Mouse (Mus musculus) liver, adult 2 months (tissue): ENCODE measurements around the gene Plcb3. TPM values are rescaled to one million over a fixed set of nuclear protein-coding genes. Genes with fewer than 3 reads are reported as not detected.

ENCODE experiments used
- DNase-seq: peaks from one replicate; pipeline ENCODE4 v3.0.0-alpha.2; 2011; ENCODE audit warnings: low read depth, low spot score; ENCODE audit errors: extremely low read depth
- H3K27ac ChIP-seq: fragments of 200-500 bp; replicated peaks from 2 replicates; pipeline ENCODE4 v1.5.1; 2012; ENCODE audit warnings: low read depth, mild to moderate bottlenecking, control low read depth, inconsistent platforms, low read length; ENCODE audit not compliant: insufficient read depth
- H3K27me3 ChIP-seq: fragments of 200-500 bp; 2 replicates; pipeline ENCODE4 v1.6.1; 2012; ENCODE audit warnings: mild to moderate bottlenecking, moderate library complexity, low read length, inconsistent platforms; ENCODE audit not compliant: control insufficient read depth, insufficient read depth
- H3K36me3 ChIP-seq: fragments of 200-500 bp; 2 replicates; pipeline ENCODE4 v1.6.1; 2012; ENCODE audit warnings: low read length, inconsistent platforms; ENCODE audit not compliant: control insufficient read depth, insufficient read depth
- H3K4me1 ChIP-seq: fragments of 200-500 bp; 2 replicates; pipeline ENCODE4 v1.6.1; 2011; ENCODE audit warnings: low read length; ENCODE audit not compliant: control insufficient read depth, insufficient read depth
- H3K4me3 ChIP-seq: fragments of 200-500 bp; 2 replicates; pipeline ENCODE4 v1.5.1; 2011; ENCODE audit warnings: low read depth, mild to moderate bottlenecking, control low read depth, low read length, moderate library complexity; ENCODE audit not compliant: insufficient read depth
- H3K79me2 ChIP-seq: fragments of 200-500 bp; 2 replicates; pipeline ENCODE4 v1.6.1; 2012; ENCODE audit warnings: inconsistent platforms, mild to moderate bottlenecking, low read length, moderate library complexity; ENCODE audit not compliant: control insufficient read depth, insufficient read depth
- H3K9ac ChIP-seq: fragments of 200-500 bp; 2 replicates; pipeline ENCODE4 v1.6.1; 2012; ENCODE audit warnings: low read depth, mild to moderate bottlenecking, control low read depth, inconsistent platforms, low read length
- CTCF ChIP-seq: fragments of 200-500 bp; IDR thresholded peaks from 2 replicates; pipeline ENCODE4 v1.5.1; 2011; ENCODE audit warnings: low read depth, low read length, control low read depth
- POLR2A ChIP-seq: fragments of 200-500 bp; IDR thresholded peaks from 2 replicates; pipeline ENCODE4 v1.6.1; 2011; ENCODE audit warnings: low read length, control low read depth; ENCODE audit not compliant: insufficient read depth; ENCODE audit errors: extremely low read depth
- WGBS: fragments of 180-500 bp; shearing (Covaris S2); methylation state at CpG from one replicate; pipeline ENCODE4 v1.1.7; 2018; 5-methylcytosine and 5-hydroxymethylcytosine counted together
- polyA plus RNA-seq: library from polyadenylated mRNA; depleted of rRNA; stranded (reverse); fragments of >200 nt; gene quantifications from 2 replicates; pipeline ENCODE4 v1.2.3, GENCODE M21; 2012
- total RNA-seq: library from RNA; depleted of rRNA; stranded (reverse); fragments of >200 nt; gene quantifications from 2 replicates; pipeline ENCODE4 v1.2.3, GENCODE M21; 2014

Plcb3 gene
- total and polyA plus RNA-seq, 2 experiments: 5.9 to 27.6 TPM

GRCm38 (mm10) chr19:6969665-6970381, 6.4 kb downstream of the Plcb3 start:
- H3K9ac ChIP-seq: peak overlapping the region; percentile 93
- H3K27me3 ChIP-seq: no peaks in the 10 kb centered on the region
- peaks cover 7% of the 10 kb centered on the region for H3K4me1 ChIP-seq
- 2% methylated on average over 55 of the region's 55 CpGs for WGBS
- peaks cover 4% of the 10 kb centered on the region; the same call in 1 of the 2 replicates for H3K79me2 ChIP-seq
- peak overlapping the region; percentile 85 for H3K4me3 ChIP-seq
- H3K27ac ChIP-seq: peak overlapping the region; percentile 61
- TF ChIP-seq POLR2A (peak; percentile 58; the same call in 1 of the 2 replicates), CTCF (peak; percentile 72)
- DNase-seq: peak; percentile 20
- peaks cover 1% of the 10 kb centered on the region; the same call in 1 of the 2 replicates for H3K36me3 ChIP-seq

- peak overlapping the region; percentile 93 for H3K9ac ChIP-seq
- H3K36me3 ChIP-seq: peaks cover 1% of the 10 kb centered on the region; the same call in 1 of the 2 replicates
- DNase-seq: no peak
- peak overlapping the region; percentile 85 for H3K4me3 ChIP-seq
- peaks cover 7% of the 10 kb centered on the region for H3K4me1 ChIP-seq
- H3K79me2 ChIP-seq: peaks cover 4% of the 10 kb centered on the region; the same call in 1 of the 2 replicates
- H3K27me3 ChIP-seq: no peaks in the 10 kb centered on the region
- TF ChIP-seq CTCF (no peak), POLR2A (no peak)
- peak overlapping the region; percentile 61 for H3K27ac ChIP-seq
- WGBS: under 1% methylated on average over 20 of the region's 20 CpGs
These were observed 7.0 kb downstream of the Plcb3 start for GRCm38 (mm10) chr19:6969291-6969664.

GRCm38 (mm10) chr19:6968491-6969271, 7.6 kb downstream of the Plcb3 start:
- Histone ChIP-seq H3K27ac (no peak overlapping the region), H3K27me3 (no peaks in the 10 kb centered on the region), H3K79me2 (peaks cover 4% of the 10 kb centered on the region; the same call in 1 of the 2 replicates), H3K36me3 (peaks cover 1% of the 10 kb centered on the region; the same call in 1 of the 2 replicates), H3K4me3 (peak overlapping the region; percentile 85), H3K4me1 (peaks cover 7% of the 10 kb centered on the region), H3K9ac (peak overlapping the region; percentile 93)
- no peak for DNase-seq
- WGBS: 21% methylated on average over 15 of the region's 15 CpGs
- no peak for TF ChIP-seq CTCF
- TF ChIP-seq POLR2A: no peak

- H3K4me1 ChIP-seq: peaks cover 11% of the 10 kb centered on the region
- no peak overlapping the region for H3K27ac ChIP-seq
- no peaks in the 10 kb centered on the region for H3K79me2 ChIP-seq
- WGBS: 94% methylated on average over 10 of the region's 10 CpGs
- no peak overlapping the region for H3K9ac ChIP-seq
- H3K36me3 ChIP-seq: no peaks in the 10 kb centered on the region
- no peak for TF ChIP-seq POLR2A
- no peak overlapping the region for H3K4me3 ChIP-seq
- no peaks in the 10 kb centered on the region for H3K27me3 ChIP-seq
- DNase-seq: no peak
These were observed 19.8 kb downstream of the Plcb3 start for GRCm38 (mm10) chr19:6956461-6956860.

- no peak overlapping the region for H3K4me3 ChIP-seq
- H3K27ac ChIP-seq: no peak overlapping the region
- TF ChIP-seq CTCF: no peak
- no peak for TF ChIP-seq POLR2A
- DNase-seq: no peak
- no peaks in the 10 kb centered on the region for H3K36me3 ChIP-seq
- H3K79me2 ChIP-seq: no peaks in the 10 kb centered on the region
- H3K9ac ChIP-seq: no peak overlapping the region
- WGBS: 92% methylated on average over 7 of the region's 7 CpGs
- peaks cover 11% of the 10 kb centered on the region for H3K4me1 ChIP-seq
- no peaks in the 10 kb centered on the region for H3K27me3 ChIP-seq
These were observed 20.8 kb downstream of the Plcb3 start for GRCm38 (mm10) chr19:6955424-6955823.

- Histone ChIP-seq H3K27me3 (no peaks in the 10 kb centered on the region), H3K79me2 (no peaks in the 10 kb centered on the region), H3K4me3 (no peak overlapping the region), H3K4me1 (peaks cover 11% of the 10 kb centered on the region), H3K9ac (peak overlapping the region; percentile 46; the same call in 1 of the 2 replicates), H3K27ac (no peak overlapping the region), H3K36me3 (no peaks in the 10 kb centered on the region)
- WGBS: 21% methylated on average over 9 of the region's 9 CpGs
- peak; percentile 65 for TF ChIP-seq CTCF
- no peak for TF ChIP-seq POLR2A
- DNase-seq: peak; percentile 57
These were observed 22.2 kb downstream of the Plcb3 start for GRCm38 (mm10) chr19:6954046-6954445.
